Mouse (Mus musculus) heart, postnatal 0 days (tissue): ENCODE measurements around the gene Lrig1. TPM values are rescaled to one million over a fixed set of nuclear protein-coding genes. Genes with fewer than 3 reads are reported as not detected.

Experiments used
- ATAC-seq: fragments of 200-750 bp; cut with Nextera tagmentation; 2 replicates; pipeline ENCODE4 v1.8.0; 2017; ENCODE audit warnings: low read depth, moderate number of reproducible peaks, moderate library complexity; ENCODE audit not compliant: insufficient read depth
- DNase-seq: peaks from one replicate; pipeline ENCODE4 v3.0.0-alpha.2; 2016; ENCODE audit warnings: low spot score
- H3K27ac ChIP-seq: fragments of 300-500 bp; sonication (generic); 2 replicates; pipeline ENCODE4 v1.5.1; 2014; ENCODE audit warnings: low read depth, mild to moderate bottlenecking
- H3K27me3 ChIP-seq: fragments of 300-500 bp; sonication (generic); 2 replicates; pipeline ENCODE4 v1.6.1; 2014; ENCODE audit warnings: low read length, mixed read lengths; ENCODE audit not compliant: control insufficient read depth, insufficient read depth
- H3K36me3 ChIP-seq: fragments of 300-500 bp; sonication (generic); replicated peaks from 2 replicates; pipeline ENCODE4 v1.6.1; 2014; ENCODE audit warnings: low read length, mixed read lengths; ENCODE audit not compliant: control insufficient read depth, insufficient read depth
- H3K4me1 ChIP-seq: fragments of 300-500 bp; sonication (generic); 2 replicates; pipeline ENCODE4 v1.6.1; 2014; ENCODE audit warnings: antibody characterized with exemption; ENCODE audit not compliant: control insufficient read depth, insufficient read depth
- H3K4me2 ChIP-seq: fragments of 300-500 bp; sonication (generic); 2 replicates; pipeline ENCODE4 v1.6.1; 2014; ENCODE audit warnings: low read depth, mild to moderate bottlenecking, low read length, moderate library complexity
- H3K4me3 ChIP-seq: fragments of 300-500 bp; sonication (generic); 2 replicates; pipeline ENCODE4 v1.5.1; 2014; ENCODE audit warnings: low read depth, low read length
- H3K9ac ChIP-seq: fragments of 300-500 bp; sonication (generic); replicated peaks from 2 replicates; pipeline ENCODE4 v1.6.1; 2014; ENCODE audit warnings: low read depth, low read length, mixed read lengths
- H3K9me3 ChIP-seq: fragments of 300-500 bp; sonication (generic); replicated peaks from 2 replicates; pipeline ENCODE4 v1.6.1; 2016; ENCODE audit warnings: low read length; ENCODE audit not compliant: control insufficient read depth
- CTCF ChIP-seq: IDR thresholded peaks from 2 replicates; pipeline ENCODE4 v1.5.1; 2016; ENCODE audit warnings: antibody characterized with exemption, control low read depth, low read depth
- EP300 ChIP-seq: IDR thresholded peaks from 2 replicates; pipeline ENCODE4 v1.6.1; 2016; ENCODE audit warnings: antibody characterized with exemption, low read depth
- WGBS: fragments of 180-500 bp; shearing (Covaris S2); extraction: QIAGEN DNeasy Blood & Tissue Kit; methylation state at CpG from one replicate; pipeline ENCODE4 v1.1.7; 2014; 5-methylcytosine and 5-hydroxymethylcytosine counted together
- polyA plus RNA-seq: library from polyadenylated mRNA; unstranded; fragments of >200 nt; fragmentation: Nextera tagmentation; extraction: Ambion mirVana; gene quantifications from 2 replicates; pipeline ENCODE4 v1.2.1, GENCODE M21; 2015
- total RNA-seq: library from RNA; depleted of rRNA; stranded (reverse); fragments of >200 nt; gene quantifications from 2 replicates; pipeline ENCODE4 v1.2.3, GENCODE M21; 2014; ENCODE audit warnings: low replicate concordance

Gene Lrig1
- total and polyA plus RNA-seq, 2 experiments from 2014 or later, result 7.1 to 54.3 TPM

GRCm38 (mm10) chr6:94645723-94646122 lies 54.2 kb downstream of the Lrig1 start:
- TF ChIP-seq CTCF, result no peak
- no peak for TF ChIP-seq EP300
- 41% methylated on average over 4 of the region's 4 CpGs for WGBS
- ATAC-seq, result no peak
- DNase-seq, result no peak
- Histone ChIP-seq H3K4me2 (no peak overlapping the region), H3K36me3 (no peaks in the 10 kb centered on the region), H3K4me1 (peaks cover 39% of the 10 kb centered on the region), H3K27ac (no peak overlapping the region), H3K27me3 (no peaks in the 10 kb centered on the region), H3K9me3 (no peaks in the 10 kb centered on the region), H3K4me3 (no peak overlapping the region), H3K9ac (no peak overlapping the region)

- no peak overlapping the region for H3K9ac ChIP-seq
- H3K4me2 ChIP-seq, result no peak overlapping the region
- no peak overlapping the region for H3K4me3 ChIP-seq
- no peaks in the 10 kb centered on the region for H3K9me3 ChIP-seq
- ATAC-seq, result no peak
- peaks cover 39% of the 10 kb centered on the region for H3K4me1 ChIP-seq
- H3K36me3 ChIP-seq, result no peaks in the 10 kb centered on the region
- no peaks in the 10 kb centered on the region for H3K27me3 ChIP-seq
- TF ChIP-seq CTCF (no peak), EP300 (no peak)
- H3K27ac ChIP-seq, result no peak overlapping the region
- 57% methylated on average over 3 of the region's 3 CpGs for WGBS
- DNase-seq, result no peak
Measured at GRCm38 (mm10) chr6:94644641-94645040, 55.3 kb downstream of the Lrig1 start.

GRCm38 (mm10) chr6:94643989-94644388 lies 56.0 kb downstream of the Lrig1 start:
- ATAC-seq, result no peak
- no peaks in the 10 kb centered on the region for H3K9me3 ChIP-seq
- H3K4me1 ChIP-seq, result peaks cover 37% of the 10 kb centered on the region

GRCm38 (mm10) chr6:94642048-94642447 lies 57.9 kb downstream of the Lrig1 start:
- Histone ChIP-seq H3K4me1 (peaks cover 21% of the 10 kb centered on the region), H3K4me3 (no peak overlapping the region), H3K9ac (no peak overlapping the region), H3K27ac (no peak overlapping the region), H3K27me3 (no peaks in the 10 kb centered on the region), H3K4me2 (no peak overlapping the region), H3K9me3 (no peaks in the 10 kb centered on the region), H3K36me3 (no peaks in the 10 kb centered on the region)
- no peak for ATAC-seq
- TF ChIP-seq CTCF, result no peak
- TF ChIP-seq EP300, result no peak
- no peak for DNase-seq
- WGBS, result 83% methylated on average over 1 of the region's 1 CpGs

More at GRCm38 (mm10) chr6:94643989-94644388, 56.0 kb downstream of the Lrig1 start:
- Histone ChIP-seq H3K4me3 (no peak overlapping the region), H3K27me3 (no peaks in the 10 kb centered on the region), H3K27ac (no peak overlapping the region), H3K9ac (no peak overlapping the region), H3K4me2 (no peak overlapping the region), H3K36me3 (no peaks in the 10 kb centered on the region)
- WGBS, result 88% methylated on average over 2 of the region's 2 CpGs
- no peak for TF ChIP-seq CTCF
- no peak for TF ChIP-seq EP300
- DNase-seq, result no peak

- WGBS, result 38% methylated on average over 7 of the region's 7 CpGs
- TF ChIP-seq CTCF, result no peak
- Histone ChIP-seq H3K36me3 (no peaks in the 10 kb centered on the region), H3K27ac (no peak overlapping the region), H3K9me3 (no peaks in the 10 kb centered on the region), H3K27me3 (no peaks in the 10 kb centered on the region), H3K4me1 (peaks cover 18% of the 10 kb centered on the region), H3K9ac (no peak overlapping the region), H3K4me2 (no peak overlapping the region), H3K4me3 (no peak overlapping the region)
- ATAC-seq (peak; percentile 54), DNase-seq (peak; percentile 66)
Measured at GRCm38 (mm10) chr6:94640297-94640696, 59.7 kb downstream of the Lrig1 start.

- no peaks in the 10 kb centered on the region for H3K36me3 ChIP-seq
- no peak overlapping the region for H3K4me2 ChIP-seq
- no peak for TF ChIP-seq CTCF
- no peak for TF ChIP-seq EP300
- ATAC-seq, result no peak
- 21% methylated on average over 5 of the region's 5 CpGs for WGBS
- H3K27me3 ChIP-seq, result no peaks in the 10 kb centered on the region
- no peak overlapping the region for H3K4me3 ChIP-seq
- H3K27ac ChIP-seq, result no peak overlapping the region
- no peaks in the 10 kb centered on the region for H3K9me3 ChIP-seq
- H3K4me1 ChIP-seq, result peaks cover 25% of the 10 kb centered on the region
- DNase-seq, result no peak
- no peak overlapping the region for H3K9ac ChIP-seq
Measured at GRCm38 (mm10) chr6:94637024-94637434, 62.9 kb downstream of the Lrig1 start.
